ENCODE assay signal across 24 mouse cellular contexts in genomic region chr2:126192129-126192528, GRCm38 (mm10). TPM values are rescaled to one million over a fixed set of nuclear protein-coding genes. Genes with fewer than 3 reads are reported as not detected.
"Had no signal": no experiment of that assay in that cellular context is flagged by ENCODE, and none has a peak within 500 bp of the region (broad histone marks: within the 10 kb centered on the region; RNA-seq: fewer than 3 reads in every experiment).

No protein-coding gene starts in this region.

- H3K27me3 ChIP-seq: megakaryocyte, embryonic 14.5 days; midbrain, embryonic 13.5 days; midbrain, embryonic 15.5 days; neural tube, embryonic 12.5 days; stomach, embryonic 15.5 days had no signal

- H3K4me2 ChIP-seq: lung, embryonic 14.5 days; midbrain, embryonic 11.5 days; midbrain, embryonic 13.5 days; midbrain, embryonic 15.5 days; neural tube, embryonic 12.5 days; stomach, embryonic 15.5 days had no signal

- H3K9ac ChIP-seq: lung, embryonic 14.5 days; midbrain, embryonic 13.5 days; midbrain, embryonic 15.5 days; neural tube, embryonic 12.5 days; stomach, embryonic 15.5 days had no signal

- H3K9me3 ChIP-seq: megakaryocyte, embryonic 14.5 days; midbrain, embryonic 13.5 days; midbrain, embryonic 15.5 days; neural tube, embryonic 12.5 days; stomach, embryonic 15.5 days had no signal

- DNase-seq: lung, adult 18-20 months; lung, embryonic 14.5 days; lung, postnatal 10 days; right cerebral cortex, postnatal 14 days; thymus, adult 2 months; thymus, postnatal 25 days; thymus, postnatal 4 days had no signal

- H3K4me3 ChIP-seq: megakaryocyte, embryonic 14.5 days; midbrain, embryonic 13.5 days; midbrain, embryonic 15.5 days; neural tube, embryonic 12.5 days; stomach, embryonic 15.5 days had no signal

- H3K4me1 ChIP-seq: megakaryocyte, embryonic 14.5 days; midbrain, embryonic 13.5 days; midbrain, embryonic 15.5 days; neural tube, embryonic 12.5 days; stomach, embryonic 15.5 days had no signal

- H3K36me3 ChIP-seq: midbrain, embryonic 13.5 days; midbrain, embryonic 15.5 days; neural tube, embryonic 12.5 days; stomach, embryonic 15.5 days had no signal

- H3K27ac ChIP-seq: macrophage; midbrain, embryonic 13.5 days; midbrain, embryonic 15.5 days; neural tube, embryonic 12.5 days; stomach, embryonic 15.5 days; stomach, postnatal 0 days had no signal

- ATAC-seq: midbrain, embryonic 13.5 days; midbrain, embryonic 15.5 days had no signal

RNA-seq across cellular contexts. Expression of gene Gm17555, which starts 22.8 kb away (rescaled TPM):
- total RNA-seq: midbrain, postnatal 0 days; monocyte, adult 5-6 weeks; neutrophil, adult 5-6 weeks had no signal
- polyA plus RNA-seq: lung, embryonic 14.5 days; lung, embryonic 16.5 days; macrophage; midbrain, embryonic 11.5 days; midbrain, embryonic 13.5 days; midbrain, embryonic 15.5 days; midbrain, postnatal 0 days; neural tube, embryonic 12.5 days; neural tube, embryonic 14.5 days; spleen, adult 2 months; stomach, embryonic 15.5 days; stomach, postnatal 0 days; testis, adult 2 months; thymus, adult 2 months; urinary bladder, adult 2 months had no signal

RNA-seq across cellular contexts. Expression of gene Fam227b, which starts 40.3 kb away (rescaled TPM):
- total RNA-seq: megakaryocyte progenitor cell, adult 5-6 weeks; midbrain, postnatal 0 days; neutrophil, adult 5-6 weeks had no signal
- polyA plus RNA-seq: lung, embryonic 14.5 days; lung, embryonic 16.5 days; macrophage; midbrain, embryonic 11.5 days; midbrain, embryonic 13.5 days; midbrain, embryonic 15.5 days; midbrain, postnatal 0 days; neural tube, embryonic 12.5 days; neural tube, embryonic 14.5 days; spleen, adult 2 months; stomach, embryonic 15.5 days; stomach, postnatal 0 days; thymus, adult 2 months had no signal
